Mouse (Mus musculus) testis, adult 2 months (tissue): Measurements from ENCODE around the gene Amz2. TPM values are rescaled to one million over a fixed set of nuclear protein-coding genes. Genes with fewer than 3 reads are reported as not detected.

Experiments
- H3K27ac ChIP-seq: fragments of 200-500 bp; 2 replicates; pipeline ENCODE4 v1.5.1; 2012; ENCODE audit warnings: low read depth, low read length; ENCODE audit not compliant: control insufficient read depth, insufficient read depth
- H3K27me3 ChIP-seq: fragments of 200-500 bp; 2 replicates; pipeline ENCODE4 v1.6.1; 2012; ENCODE audit warnings: mild to moderate bottlenecking, low read length, moderate library complexity; ENCODE audit not compliant: control insufficient read depth, insufficient read depth
- H3K36me3 ChIP-seq: fragments of 200-500 bp; 2 replicates; pipeline ENCODE4 v1.6.1; 2012; ENCODE audit warnings: mild to moderate bottlenecking, low read length; ENCODE audit not compliant: control insufficient read depth, insufficient read depth
- H3K4me1 ChIP-seq: fragments of 200-500 bp; 2 replicates; pipeline ENCODE4 v1.6.1; 2012; ENCODE audit warnings: low read length; ENCODE audit not compliant: control insufficient read depth, insufficient read depth
- H3K4me3 ChIP-seq: fragments of 200-500 bp; 2 replicates; pipeline ENCODE4 v1.5.1; 2012; ENCODE audit warnings: low read depth, mild to moderate bottlenecking, low read length, moderate library complexity, mixed read lengths; ENCODE audit not compliant: control insufficient read depth
- CTCF ChIP-seq: fragments of 200-500 bp; IDR thresholded peaks from 2 replicates; pipeline ENCODE4 v1.5.1; 2012; ENCODE audit warnings: low read depth, mild to moderate bottlenecking, inconsistent platforms, low read length, moderate library complexity; ENCODE audit not compliant: control insufficient read depth, insufficient read depth, insufficient replicate concordance
- POLR2A ChIP-seq: fragments of 200-500 bp; IDR thresholded peaks from 2 replicates; pipeline ENCODE4 v1.6.1; 2012; ENCODE audit warnings: low read depth, mild to moderate bottlenecking, inconsistent platforms, low read length, moderate library complexity; ENCODE audit not compliant: control insufficient read depth
- polyA plus RNA-seq: library from polyadenylated mRNA; depleted of rRNA; stranded (reverse); fragments of >200 nt; gene quantifications from 2 replicates; pipeline ENCODE4 v1.2.3, GENCODE M21; 2012

The Amz2 gene
- polyA plus RNA-seq, 1 experiment = 458 TPM

DNA sequence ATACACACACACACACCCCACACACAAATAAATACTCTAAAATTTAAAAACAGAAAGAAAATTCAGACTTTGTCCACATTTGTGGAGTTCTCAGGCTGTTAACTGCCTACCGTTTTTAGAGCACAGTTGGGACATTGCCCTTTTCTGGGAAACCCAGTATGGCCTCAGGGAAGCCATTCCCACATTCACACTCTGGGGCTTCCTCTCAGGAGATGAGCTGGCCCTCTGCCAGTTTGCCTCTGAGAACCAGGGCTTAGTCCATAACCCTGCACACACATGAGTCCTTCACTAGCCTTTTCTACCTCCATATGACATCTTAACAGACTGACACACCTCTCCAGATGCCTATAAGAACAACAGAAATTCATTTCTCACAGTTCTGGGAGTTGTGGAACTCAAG, 2.5 kb upstream of the Amz2 start:
- TF ChIP-seq POLR2A (no peak), CTCF (no peak)
- Histone ChIP-seq H3K36me3 (no peaks in the 10 kb centered on the region), H3K27me3 (no peaks in the 10 kb centered on the region), H3K4me3 (no peak overlapping the region), H3K4me1 (peaks cover 3% of the 10 kb centered on the region; the same call in 1 of the 2 replicates), H3K27ac (no peak overlapping the region)

DNA sequence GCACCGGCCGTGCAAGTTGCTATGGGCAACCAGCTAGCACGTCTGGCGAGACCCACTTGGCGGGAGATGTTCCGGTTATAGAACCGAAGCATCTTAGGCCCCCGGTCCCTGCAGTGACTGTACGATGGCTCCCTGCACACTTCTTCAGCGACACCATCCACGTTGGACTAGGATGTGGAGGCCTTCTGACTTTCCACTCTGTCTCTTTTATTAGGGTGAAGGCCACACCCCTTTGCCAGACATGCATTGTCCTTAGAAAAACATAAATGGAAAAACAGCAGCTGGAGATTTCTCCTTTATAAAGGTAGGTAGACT, 483 bp downstream of the Amz2 start:
- no peak for TF ChIP-seq CTCF
- no peak for TF ChIP-seq POLR2A
- peaks cover 2% of the 10 kb centered on the region for H3K36me3 ChIP-seq
- H3K27ac ChIP-seq = peak overlapping the region; percentile 84
- H3K4me3 ChIP-seq = peak overlapping the region; percentile 97
- H3K4me1 ChIP-seq = peaks cover 3% of the 10 kb centered on the region; the same call in 1 of the 2 replicates
- H3K27me3 ChIP-seq = no peaks in the 10 kb centered on the region

DNA sequence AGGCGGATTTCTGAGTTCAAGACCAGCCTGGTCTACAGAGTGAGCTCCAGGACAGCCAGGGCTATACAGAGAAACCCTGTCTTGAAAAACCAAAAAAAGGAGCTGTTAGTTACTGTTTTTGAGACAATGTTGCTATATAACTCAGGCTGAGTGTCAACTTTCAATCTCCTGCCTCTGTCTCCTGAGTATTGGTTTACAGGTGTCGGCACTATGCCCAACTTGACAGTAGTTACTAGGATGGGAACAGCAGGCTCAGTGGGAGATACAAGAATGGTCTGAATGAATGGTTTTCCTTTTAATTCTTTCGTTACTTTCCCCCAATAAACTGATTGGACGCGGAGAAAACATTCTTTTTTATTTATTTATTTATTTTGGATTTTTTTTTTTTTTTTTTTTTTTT, 1.6 kb downstream of the Amz2 start:
- no peak for TF ChIP-seq POLR2A
- no peak for TF ChIP-seq CTCF
- H3K4me3 ChIP-seq = no peak overlapping the region
- peaks cover 2% of the 10 kb centered on the region for H3K36me3 ChIP-seq

DNA sequence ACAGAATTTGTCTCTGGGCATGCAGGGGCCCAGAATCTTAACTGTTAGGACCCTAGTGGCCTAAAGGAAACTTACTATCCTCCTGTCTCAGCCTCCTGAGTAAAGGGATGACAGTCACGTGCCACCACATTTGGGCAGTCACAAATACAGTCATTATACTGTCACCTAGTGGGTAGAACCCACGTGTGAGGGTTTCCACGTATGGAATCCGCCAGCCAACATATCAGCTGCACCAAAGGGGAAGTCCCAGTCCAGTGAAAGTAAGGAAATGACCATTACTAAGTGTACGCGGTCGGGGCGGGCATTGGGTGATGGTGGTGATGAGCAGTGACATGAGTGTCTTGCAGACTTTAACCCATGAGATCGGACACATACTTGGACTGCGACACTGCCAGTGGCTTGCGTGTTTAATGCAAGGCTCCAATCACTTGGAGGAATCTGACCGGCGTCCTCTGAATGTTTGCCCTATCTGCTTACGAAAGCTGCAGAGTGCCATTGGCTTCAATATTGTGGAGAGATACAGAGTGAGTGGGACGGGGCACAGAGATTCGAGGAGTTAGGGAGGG, 8.6 kb downstream of the Amz2 start:
- no peaks in the 10 kb centered on the region for H3K27me3 ChIP-seq

More for the DNA sequence above, 1.6 kb downstream of the Amz2 start:
- peaks cover 3% of the 10 kb centered on the region; the same call in 1 of the 2 replicates for H3K4me1 ChIP-seq
- no peaks in the 10 kb centered on the region for H3K27me3 ChIP-seq
- H3K27ac ChIP-seq = no peak overlapping the region

DNA sequence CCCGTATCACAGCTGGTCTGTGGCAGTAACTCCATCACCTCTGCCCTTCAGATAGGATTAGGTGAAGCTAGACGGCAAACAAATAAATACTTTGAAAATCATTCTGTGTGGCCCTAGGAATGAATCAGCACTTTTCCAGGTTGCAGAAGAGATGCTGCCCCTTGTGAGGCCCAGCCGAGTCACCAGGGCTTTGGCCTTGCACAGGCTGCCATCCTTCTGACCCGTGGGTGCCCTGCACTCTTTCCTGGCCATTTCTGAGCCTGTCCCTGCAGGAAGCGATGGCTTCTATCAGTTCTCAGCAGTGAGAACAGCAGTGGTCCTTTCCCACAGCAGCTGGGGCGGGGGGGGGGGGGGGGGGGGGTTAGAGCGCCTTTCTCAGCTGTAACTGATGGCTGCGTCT, 11.1 kb downstream of the Amz2 start:
- H3K4me1 ChIP-seq = peaks cover 7% of the 10 kb centered on the region
- H3K27me3 ChIP-seq = no peaks in the 10 kb centered on the region
- TF ChIP-seq POLR2A (no peak), CTCF (no peak)
- no peak overlapping the region for H3K27ac ChIP-seq
- H3K36me3 ChIP-seq = no peaks in the 10 kb centered on the region; the same call in none of the 2 replicates
- H3K4me3 ChIP-seq = no peak overlapping the region

More for the DNA sequence above, 8.6 kb downstream of the Amz2 start:
- Histone ChIP-seq H3K27ac (no peak overlapping the region), H3K4me1 (peaks cover 1% of the 10 kb centered on the region; the same call in 1 of the 2 replicates), H3K36me3 (peaks cover 2% of the 10 kb centered on the region), H3K4me3 (no peak overlapping the region)
- TF ChIP-seq POLR2A = no peak
- TF ChIP-seq CTCF = no peak

DNA sequence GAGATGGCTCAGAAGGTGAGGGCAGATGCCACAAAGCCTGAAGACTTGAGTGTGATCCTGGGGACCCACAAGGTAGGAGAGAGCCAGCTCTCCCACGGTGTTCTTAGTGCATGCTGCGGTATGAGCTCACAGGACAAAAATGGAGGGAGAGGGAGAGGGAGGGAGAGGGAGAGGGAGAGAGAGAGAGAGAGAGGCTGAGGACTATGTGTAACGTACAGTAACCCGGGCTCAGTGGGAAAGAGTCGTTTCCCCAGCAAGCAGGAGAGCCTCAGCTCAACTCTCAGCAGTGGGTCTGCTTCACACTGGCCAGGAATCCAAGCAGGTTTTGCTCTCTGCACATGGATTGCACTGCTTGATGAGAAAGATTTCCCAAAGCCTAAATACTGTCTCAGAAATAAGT, 13.5 kb downstream of the Amz2 start:
- H3K27me3 ChIP-seq = no peaks in the 10 kb centered on the region
- H3K27ac ChIP-seq = no peak overlapping the region
- TF ChIP-seq CTCF (no peak), POLR2A (no peak)
- H3K36me3 ChIP-seq = no peaks in the 10 kb centered on the region; the same call in none of the 2 replicates
- peaks cover 7% of the 10 kb centered on the region for H3K4me1 ChIP-seq
- H3K4me3 ChIP-seq = no peak overlapping the region

DNA sequence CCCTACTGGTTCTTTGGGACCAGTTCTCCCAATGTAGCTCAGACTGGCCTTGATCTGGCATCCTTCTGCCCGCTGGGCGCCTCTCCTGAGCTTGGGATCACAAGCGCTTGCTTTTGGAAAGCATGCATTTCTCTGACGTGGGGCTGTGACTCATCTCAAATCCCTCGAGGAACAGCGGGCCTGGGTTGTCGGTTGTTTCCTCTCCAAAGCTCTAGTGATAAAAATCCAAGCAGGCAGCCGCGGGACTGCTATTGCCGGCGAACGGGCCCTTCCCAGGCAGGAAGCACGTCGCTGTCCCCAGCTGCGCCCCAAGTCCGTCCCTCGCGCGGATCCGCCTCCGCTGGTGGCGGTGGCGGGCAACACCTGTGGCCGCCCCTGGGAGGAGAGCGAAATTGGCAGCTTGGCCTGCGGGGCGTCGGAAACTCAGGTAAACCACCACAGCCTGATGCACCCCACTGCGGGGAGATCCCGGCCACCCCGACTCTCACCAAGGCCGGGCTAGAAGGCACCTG, 14.1 kb downstream of the Amz2 start:
- no peaks in the 10 kb centered on the region for H3K27me3 ChIP-seq
- H3K27ac ChIP-seq = no peak overlapping the region; the same call in 1 of the 2 replicates
- H3K4me1 ChIP-seq = peaks cover 7% of the 10 kb centered on the region
- TF ChIP-seq POLR2A (no peak; the same call in 1 of the 2 replicates), CTCF (no peak)
- H3K36me3 ChIP-seq = no peaks in the 10 kb centered on the region; the same call in 1 of the 2 replicates
- H3K4me3 ChIP-seq = peak overlapping the region; percentile 70
